Mouse (Mus musculus) testis, postnatal 10 days (tissue): ENCODE data around the gene Trim2.

Experiments
- DNase-seq: peaks from one replicate; pipeline ENCODE4 v3.0.0; 2021; ENCODE audit warnings: low spot score

The Trim2 gene

DNA sequence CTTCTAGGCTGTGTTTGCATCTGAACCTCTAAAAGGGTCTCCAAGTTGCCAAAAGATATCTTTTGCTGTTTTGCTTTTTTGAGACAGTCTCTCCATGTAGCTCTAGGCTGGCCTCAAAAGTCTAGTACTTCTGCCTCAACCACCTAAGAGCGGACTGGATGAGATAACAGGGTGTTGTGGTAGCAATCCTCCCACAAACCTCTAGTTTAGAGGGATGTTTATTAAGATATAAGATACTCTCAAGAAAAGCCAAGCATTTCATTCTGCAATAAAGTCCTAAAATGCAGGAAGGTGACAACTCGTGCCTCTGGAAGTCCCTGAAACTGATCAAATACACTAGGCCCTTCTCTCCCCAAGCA lies 52.2 kb downstream of the Trim2 start:
- DNase-seq = no peak

DNA sequence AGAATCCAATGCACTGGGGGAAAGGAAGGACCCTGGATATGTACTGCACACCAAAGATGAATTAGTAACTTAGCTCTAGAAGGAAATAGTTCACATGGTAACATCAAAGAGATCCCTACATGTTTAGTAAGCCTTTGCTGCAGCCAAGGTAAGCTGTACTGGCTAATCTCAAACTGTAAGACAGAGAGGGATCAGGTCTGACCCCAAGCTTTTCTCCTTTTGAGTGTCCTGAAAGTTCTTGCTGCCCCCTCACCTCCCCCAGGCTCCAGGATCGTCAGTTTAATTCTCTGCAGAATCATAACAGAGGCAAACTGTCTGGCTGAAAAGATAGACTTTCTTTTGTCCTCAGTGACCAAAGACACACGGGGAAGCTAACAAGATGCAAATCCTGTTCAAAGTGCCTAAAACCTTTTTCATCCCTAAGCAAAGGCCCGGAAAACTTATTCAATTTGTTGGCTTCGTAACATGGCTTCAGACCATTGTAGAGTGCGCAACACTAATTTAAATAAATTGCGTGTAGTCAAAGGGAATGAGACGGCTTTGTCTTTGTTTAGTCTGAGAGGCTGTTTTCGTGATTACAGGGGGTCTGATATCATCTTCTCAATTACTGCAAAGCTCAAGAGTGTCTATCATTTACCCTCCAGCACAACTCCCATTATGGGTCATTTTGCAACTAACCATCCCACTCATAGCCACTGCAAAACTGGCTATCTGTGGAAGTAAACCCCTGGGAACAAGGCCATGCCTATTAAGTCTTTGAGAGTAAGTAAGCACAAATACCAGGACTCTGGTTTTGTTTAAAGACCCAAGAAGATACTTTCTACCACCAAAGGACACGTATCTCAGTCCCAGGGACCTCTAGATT lies 52.8 kb downstream of the Trim2 start:
- no peak for DNase-seq

DNA sequence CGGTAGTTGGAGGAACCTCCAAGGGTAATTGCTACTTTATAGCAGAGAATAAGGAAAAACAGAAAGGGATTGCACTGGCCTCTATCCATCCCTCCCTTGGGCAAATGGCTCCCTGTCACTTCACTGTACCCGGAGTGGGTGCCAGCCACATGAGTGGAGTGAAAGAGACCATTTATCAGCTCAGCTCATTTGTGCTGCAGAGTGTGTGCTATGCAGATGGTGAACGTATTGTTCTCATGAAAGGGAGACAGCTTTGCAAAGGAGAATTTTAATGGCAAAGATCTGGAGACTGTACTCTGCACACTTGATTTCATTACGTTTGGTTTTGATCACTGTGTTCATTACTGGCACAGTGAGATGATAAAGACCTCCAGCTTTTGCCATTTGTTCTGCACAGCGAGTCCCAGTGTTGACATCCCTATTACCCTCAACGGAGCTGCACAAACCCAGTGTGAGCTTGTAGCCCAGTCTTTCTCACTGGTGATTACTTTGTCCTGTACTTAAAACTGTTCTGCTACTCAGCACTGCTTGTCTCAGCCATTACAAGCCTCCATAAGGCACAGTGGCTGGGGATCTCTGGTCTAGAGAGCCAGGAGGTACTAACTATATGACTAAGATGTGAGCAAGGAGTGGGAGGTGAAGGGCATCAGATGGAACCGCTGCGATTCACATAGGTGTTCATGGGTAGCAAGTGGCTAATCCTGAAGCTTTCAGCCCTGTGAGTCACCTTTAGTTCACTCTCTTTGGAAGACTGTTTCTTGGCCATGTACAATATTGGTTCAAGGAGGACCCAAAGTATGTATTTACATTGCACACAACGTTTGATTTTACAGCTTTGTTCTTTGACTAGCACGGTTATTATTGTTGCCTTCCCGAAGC lies 53.7 kb downstream of the Trim2 start:
- no peak for DNase-seq

DNA sequence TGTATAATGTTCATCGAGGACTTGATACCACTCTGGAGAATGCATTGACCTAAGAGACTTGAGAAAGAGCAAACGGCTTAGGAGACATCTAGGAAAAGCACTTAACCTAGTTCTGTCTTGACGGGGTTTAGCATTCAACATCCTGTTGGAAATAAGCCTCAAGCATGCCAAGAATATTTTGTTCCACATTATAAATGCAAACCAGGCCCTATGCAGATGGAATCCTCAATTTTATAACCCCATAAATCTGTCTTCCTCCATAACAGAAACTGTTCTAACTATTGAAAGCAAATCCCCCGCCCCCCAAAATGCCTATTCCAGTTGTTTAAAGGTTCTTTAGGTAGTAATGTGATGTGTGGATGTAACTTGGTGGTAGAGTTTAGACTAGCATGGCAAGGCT lies 55.0 kb downstream of the Trim2 start:
- no peak for DNase-seq

DNA sequence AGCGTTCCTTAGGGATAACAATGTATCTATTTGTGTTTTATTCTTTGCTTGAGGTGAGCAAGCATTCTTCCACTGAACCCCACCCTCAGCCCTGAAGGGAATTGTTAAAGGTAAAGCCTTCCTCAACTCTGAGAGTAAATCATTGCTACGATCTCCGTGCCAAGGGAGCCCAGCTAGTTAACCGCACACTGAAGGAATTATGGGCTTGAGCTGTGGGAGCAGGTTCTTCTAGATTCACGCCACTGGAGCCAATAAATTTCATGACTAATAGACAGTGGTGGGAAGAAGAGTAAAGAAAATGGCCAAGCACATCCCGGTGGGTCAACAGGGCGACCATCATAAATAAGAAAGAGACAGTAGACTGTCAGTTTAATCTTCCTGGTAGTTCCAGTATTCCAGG lies 56.4 kb downstream of the Trim2 start:
- no peak for DNase-seq

DNA sequence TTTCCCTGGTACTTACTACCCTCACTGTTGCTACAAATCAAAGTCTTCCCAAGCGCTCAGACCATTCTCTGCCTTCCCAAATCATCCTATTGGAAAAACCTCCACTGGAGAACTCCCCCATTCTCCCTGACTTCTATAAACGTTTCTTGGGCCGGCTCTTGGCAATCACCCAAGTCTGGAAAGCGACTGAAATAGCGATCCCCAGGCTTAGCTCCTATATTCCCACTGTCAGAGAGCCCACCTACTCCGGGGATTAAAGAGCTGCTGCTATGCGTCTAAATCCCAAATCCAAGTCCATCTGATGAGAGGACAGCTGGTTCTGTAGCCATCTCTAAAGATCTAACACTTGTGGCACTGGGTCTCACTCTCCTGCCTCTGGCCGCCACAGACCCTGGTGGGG lies 58.9 kb downstream of the Trim2 start:
- no peak for DNase-seq

DNA sequence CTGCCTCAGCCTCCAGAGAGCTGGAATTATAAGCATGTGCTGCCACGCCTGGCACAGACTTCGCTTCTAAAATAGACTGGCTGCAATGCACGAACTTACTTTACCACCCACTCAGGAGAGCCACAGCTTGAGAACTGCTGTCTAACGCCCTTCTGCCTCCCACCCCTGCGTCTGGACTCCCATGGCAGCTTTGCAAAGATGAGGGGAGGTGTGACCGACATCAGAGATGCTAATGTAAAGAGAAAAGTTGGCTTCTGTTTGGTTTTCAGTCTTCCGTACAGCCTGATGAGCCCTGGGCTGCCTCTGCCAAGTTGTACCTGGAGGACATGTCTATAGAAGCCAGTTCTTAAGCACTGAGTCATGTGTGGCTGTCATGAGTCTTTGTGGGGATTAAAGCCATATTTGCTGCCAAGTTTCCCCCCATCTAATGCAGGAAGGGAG lies 60.2 kb downstream of the Trim2 start:
- DNase-seq = no peak

DNA sequence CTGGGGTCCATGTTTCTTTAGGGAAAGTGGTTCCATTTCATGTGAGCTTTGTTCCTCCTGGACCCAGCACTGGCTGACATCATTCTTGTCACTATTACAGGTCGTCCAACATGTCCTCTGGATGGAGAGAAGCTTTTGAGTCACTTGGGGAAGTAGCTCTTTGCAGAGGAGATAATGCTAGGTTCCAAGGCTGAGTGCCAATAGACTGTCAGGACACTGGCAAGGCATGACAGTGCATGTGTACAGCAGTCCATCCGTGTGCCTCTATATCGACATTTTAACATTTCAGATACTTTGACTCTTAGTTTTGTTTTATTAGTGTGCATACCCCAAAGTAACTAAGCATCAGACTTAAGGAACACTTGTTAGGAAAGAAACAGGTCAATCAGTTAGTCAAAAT lies 63.6 kb downstream of the Trim2 start:
- no peak for DNase-seq

DNA sequence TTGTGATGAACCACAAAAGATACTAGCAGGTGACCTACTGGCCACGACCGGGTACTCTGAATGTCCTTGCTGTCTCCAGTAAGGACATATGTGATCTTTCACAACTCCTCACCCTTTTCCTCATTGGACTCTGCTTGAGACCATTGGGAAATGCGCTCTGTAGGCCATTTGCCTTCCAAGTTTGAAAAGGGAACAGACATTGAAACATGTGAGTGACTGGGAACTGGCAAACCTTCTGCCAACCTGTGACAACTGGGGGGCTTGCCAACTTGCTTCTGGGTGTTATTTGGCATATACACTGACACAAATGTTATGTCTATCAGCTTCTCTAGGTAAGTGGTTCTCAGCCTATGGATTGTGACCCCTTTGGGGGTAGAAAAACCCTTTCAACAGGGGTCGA lies 64.2 kb downstream of the Trim2 start:
- no peak for DNase-seq

DNA sequence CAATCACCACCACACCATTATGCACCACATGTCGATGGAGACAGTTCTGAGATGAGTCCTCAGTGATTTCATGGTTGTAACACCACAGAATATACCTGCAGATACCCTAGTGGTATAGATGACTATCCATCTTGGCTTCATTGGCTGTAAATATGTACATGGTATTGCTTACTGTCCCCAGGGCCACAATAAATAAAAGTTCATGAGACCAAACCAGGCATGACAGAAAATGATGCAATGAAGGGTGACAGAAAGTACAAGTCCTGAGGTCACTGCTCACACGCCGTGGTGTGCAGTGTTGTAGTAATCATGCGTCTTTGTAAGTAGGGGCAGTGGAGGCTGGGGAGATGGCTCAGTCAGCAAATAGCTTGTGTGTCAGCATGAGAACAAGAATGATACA lies 65.6 kb downstream of the Trim2 start:
- no peak for DNase-seq

DNA sequence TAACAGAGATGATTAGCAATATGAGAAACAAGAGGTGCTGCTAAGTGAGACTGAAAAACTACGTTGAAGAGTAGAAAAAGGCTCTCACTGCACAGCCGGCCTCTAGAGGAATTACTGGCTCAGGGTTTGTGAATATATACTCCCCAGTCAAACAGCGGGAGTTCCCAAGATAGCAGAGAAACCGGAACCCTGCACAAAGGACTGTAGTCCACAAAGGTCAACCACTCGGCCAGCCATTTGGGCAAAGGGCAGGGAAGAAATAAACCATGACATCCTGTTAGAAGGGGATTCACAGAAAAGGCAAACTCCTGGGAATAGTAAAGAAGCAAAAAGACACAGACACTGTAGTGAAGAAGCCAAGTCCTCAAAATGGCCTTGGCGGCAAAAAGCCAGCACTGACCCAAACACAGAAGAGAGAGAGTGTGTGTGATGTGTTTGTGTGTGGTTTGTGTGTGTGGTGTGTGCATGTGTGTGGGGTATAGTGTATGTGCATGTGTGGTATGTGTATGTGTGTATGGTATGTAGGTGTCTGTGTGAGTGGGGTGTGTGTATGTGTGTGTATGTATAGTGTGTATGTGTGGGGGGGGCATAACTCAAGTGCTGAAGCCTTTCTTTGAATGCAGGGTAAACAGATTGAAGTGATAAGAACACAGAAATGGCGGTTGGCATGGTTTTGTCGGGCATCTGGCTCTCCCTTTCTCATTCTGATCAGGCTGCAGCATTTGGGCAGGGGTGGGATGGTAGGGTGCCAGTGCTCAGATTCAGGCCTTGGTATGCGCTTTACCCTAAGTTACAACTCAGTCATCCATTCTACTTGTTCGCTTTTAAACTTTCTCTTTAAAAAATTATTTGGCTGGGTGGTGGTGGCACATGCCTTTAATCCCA lies 71.0 kb downstream of the Trim2 start:
- DNase-seq = no peak

DNA sequence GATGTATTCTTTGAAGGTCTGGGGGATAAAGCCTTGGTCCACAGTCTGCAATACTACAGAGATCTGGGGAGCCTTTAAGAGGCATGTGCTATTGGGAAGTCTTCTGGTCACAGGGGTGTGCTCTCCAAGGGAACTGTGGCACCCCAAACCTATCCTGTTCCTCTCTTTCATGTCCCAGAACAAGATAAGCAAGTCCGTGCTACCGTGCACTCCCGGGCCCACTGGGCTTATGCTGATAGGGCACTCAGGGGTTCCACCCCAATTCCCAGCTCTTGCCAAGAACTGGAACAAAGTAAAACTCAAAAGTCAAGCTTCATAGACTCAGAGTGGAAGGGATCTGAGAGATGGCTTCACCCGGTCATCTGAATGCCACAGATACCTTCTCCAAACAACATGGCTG lies 72.1 kb downstream of the Trim2 start:
- DNase-seq = no peak

DNA sequence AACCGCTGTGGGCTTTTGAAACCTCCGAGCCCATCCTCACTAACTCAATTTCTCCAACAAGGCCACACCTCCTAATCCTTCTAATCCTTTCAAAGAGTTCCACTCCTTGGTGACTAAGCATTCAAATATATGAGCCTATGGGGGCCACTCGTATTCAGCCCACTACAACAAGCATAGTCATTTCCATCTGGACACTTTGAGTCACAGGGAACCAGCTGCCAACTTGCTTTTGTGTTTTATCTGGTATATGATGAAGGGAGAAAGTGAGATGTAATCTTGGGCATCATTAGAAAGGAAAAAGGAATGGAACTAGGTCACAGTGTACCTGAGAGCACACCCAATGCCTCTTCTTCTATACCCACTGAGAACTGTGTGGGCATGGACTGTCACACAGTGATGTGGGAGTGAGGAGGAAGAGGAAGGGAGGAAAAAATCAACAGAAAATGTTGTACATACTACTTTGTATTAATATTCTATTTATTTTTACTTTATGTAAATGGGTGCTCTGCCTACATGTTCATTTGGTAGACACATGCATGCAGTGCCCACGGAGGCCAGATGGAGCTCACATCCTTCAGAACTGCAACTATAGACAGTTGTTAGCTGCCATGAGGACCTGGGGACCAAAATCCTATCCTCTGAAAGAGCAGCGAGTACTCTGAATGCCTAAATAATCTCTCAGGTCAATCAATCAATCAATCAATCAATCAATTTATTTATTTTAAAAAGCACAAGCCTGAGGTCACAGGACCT lies 72.8 kb downstream of the Trim2 start:
- DNase-seq = no peak

DNA sequence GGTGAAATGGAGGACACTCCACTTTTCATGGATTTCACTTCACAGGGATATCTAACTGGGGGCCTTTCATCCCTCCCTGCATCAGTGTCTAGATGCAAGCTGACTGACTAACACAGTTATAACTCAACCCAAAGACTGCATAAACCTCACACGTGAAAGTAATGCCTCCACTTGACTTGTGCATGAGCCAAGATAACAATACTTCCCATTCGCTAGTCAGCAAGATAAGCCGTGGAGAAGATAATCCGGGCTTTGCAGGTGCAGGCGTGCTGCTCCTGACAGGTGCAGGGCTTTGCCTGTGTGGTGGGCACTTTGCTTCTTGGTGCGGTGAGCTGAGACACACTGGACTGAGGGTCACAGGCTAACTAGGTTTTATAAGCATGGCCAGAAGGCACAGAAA lies 74.4 kb downstream of the Trim2 start:
- DNase-seq = no peak

DNA sequence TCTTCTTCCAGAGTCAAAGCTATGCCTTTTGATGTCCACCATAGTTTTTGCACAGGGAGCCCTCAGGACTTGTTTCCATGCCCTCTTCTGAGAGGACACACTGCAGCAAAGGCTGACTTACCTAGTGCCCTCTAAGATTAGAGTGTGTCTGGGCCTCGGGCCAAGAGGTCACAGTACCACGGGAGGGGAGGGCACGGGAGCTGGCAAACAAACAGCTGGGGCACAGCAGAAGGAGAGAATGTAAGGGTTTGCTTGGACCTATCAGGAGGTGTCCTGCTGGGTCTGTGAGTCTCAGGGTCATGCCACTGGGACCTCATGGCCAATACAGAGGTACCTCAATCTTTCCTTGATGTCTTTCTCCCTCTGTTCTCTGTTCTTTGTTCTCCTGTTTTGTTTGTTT lies 75.7 kb downstream of the Trim2 start:
- peak; percentile 72 for DNase-seq

DNA sequence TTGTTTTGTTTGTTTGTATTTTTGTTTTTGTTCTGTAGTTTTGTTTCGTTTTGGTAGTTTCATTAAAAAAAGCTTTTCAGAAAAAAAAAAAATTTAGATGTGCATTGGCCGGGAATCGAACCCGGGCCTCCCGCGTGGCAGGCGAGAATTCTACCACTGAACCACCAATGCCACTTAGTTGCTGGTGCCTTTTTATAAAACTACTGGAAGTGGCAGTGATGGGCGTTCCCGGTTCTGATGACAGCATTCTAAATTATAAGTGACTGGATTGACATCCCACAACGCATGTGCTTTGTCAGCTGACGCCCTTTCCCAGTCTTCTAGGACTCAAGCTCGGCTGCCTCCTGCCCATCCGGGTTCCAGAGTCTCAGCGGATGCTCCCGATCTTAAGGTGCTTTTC lies 77.8 kb downstream of the Trim2 start:
- DNase-seq = peak; percentile 67

DNA sequence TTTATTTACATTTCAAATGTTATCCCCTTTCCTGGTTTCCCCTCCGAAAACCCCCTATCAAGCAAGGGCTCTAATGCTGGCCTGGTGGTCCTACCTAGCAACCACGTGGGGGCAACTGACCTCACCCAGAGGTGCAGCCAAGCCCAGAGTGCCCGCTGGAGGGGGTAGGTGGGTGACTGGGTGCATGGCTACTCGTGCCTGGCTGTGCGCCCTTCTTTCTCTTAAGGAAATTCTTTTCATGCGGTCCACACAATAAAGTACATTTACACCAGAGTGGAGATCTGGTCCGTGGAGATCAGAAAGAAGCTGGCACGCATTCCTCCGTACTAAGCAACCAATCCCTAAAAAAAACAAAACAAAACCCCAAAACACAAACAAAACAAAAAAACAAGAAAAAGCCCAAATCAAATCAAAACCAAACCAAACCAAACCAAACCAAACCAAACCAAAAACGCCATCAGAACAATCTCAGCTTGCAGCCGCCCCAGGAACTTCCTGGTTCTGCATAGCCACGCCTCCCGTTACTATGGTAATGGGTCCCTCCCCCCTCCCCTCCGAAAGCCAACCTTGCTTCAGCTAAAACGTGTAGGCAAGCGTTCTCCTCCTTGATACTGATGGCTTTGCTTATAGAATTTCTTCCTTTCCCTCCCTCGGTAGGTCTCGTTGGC lies 78.3 kb downstream of the Trim2 start:
- peak; percentile 84 for DNase-seq

DNA sequence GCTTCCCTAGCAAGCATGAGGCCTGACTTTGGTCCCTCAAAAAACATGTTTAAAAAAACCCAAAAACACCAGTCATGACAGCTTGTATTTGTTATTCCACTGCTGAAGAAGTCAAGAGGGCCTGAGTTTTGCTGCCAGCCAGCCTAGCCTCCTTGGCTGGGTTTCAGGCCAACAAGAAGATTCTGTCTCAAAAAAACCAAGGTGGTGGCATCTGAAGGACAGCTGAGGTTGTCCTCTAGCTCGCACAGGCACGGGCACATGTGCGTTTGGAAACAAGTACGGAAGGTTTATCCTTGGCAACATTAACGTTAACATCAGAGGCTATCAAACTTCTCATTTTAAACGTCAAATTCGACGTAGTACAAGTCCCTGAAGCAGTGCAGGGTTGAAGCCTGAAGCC lies 79.0 kb downstream of the Trim2 start:
- DNase-seq = no peak

DNA sequence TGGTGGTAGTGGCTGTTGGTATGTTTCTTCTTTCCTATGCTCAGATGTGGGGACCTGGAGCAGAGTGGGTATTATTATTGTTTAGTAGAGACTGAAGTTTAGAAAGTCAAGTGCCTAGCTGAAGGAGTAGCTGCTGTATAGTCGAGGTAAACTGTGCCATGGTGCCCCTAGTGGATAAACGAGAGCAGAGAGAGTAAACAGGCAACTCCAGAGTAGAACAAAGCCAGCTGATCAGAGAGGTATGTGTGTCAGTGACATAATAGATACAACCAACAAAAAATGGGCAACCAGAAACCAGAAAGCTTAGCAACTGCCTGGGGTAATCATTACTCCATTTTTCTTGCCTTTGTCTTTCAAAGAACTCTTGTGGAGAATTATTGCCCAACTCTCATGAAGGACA lies 81.7 kb downstream of the Trim2 start:
- no peak for DNase-seq

DNA sequence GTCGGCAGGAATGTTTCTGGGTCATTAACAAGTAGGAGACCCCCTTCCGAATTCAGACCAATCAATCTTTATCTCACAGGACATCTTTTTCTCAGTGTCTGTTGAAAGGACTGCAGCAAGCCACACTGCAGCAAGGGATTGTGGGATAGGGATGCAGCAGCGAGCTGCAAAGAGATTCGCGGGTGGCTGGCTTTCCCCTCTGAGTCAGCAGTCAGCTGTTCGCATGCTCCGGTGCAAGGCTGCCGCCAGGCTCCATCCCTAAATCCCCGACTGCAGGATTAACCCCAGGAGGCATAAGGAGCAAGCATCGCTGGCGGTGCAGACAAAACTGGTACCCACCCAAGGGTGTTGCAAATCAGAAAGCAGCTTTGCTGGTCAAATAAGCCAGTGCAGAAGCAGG lies 85.9 kb downstream of the Trim2 start:
- peak; percentile 65 for DNase-seq

DNA sequence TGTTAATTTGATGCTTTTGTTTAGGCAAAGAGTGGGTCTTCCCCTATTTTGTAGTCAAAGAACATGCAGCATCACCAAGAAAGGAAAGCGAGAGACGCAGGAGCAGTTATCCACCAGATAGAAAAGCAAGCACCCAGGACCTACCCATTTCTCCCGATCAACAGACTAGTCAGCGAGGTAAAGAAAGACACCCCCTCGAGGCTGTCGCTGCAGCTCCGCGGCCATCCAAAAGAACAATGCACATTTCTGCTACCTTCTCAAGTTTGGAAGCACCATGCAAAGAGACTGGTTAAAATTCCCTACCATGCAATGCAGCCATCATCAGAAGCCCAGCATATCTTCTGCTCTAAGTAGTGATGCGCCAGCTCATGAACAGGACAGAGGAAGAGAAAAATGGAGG lies 86.4 kb downstream of the Trim2 start:
- no peak for DNase-seq
